Mouse (Mus musculus): ENCODE results near the gene Serbp1.

DNA sequence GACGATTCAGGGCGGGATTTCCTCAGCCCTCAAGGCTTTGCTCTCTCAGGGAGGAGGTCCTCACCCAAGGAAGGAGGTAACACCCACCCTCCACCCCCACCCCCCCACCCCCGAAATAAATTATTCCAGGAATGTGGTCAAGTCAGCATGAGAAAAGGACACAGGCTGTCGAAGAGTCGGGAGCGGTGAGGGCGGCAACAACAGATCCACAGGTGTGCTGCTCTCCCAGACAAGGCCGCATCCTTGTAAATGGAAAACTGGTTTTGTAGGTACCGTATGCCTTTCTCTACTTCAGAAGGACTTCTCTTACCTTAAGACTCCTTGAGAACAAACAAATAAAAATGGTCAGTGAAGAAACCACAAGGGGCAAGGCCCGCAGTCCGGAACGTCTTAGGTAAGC, at the start of gene Serbp1:
- TF ChIP-seq CTCF (IDR thresholded peaks at IDR 0.05; ENCODE audit: low read depth): no peak
- TF ChIP-seq EP300 (IDR thresholded peaks at IDR 0.05; ENCODE audit: low read depth): no peak
